Mouse (Mus musculus) ES-Bruce4 (cell line): Measurements from ENCODE around the gene Rab11fip3. TPM values are rescaled to one million over a fixed set of nuclear protein-coding genes. Genes with fewer than 3 reads are reported as not detected.
A peak's percentile ranks its signal among the peaks of the same experiment; 100 is the strongest.

Experiments
- H3K27ac ChIP-seq: 2 replicates; pipeline ENCODE4 v1.5.1; 2012; ENCODE audit warnings: low read length, inconsistent platforms; ENCODE audit not compliant: insufficient read depth
- H3K27me3 ChIP-seq: 2 replicates; pipeline ENCODE4 v1.6.1; 2012; ENCODE audit warnings: mild to moderate bottlenecking, low read length, inconsistent platforms; ENCODE audit not compliant: control insufficient read depth, poor library complexity, insufficient read depth, severe bottlenecking
- H3K36me3 ChIP-seq: 2 replicates; pipeline ENCODE4 v1.6.1; 2012; ENCODE audit warnings: inconsistent platforms, mild to moderate bottlenecking, low read length, moderate library complexity; ENCODE audit not compliant: control insufficient read depth, poor library complexity, insufficient read depth, severe bottlenecking
- H3K4me1 ChIP-seq: one replicate; pipeline ENCODE4 v1.8.1; 2011; ENCODE audit warnings: low read length; ENCODE audit not compliant: control insufficient read depth, insufficient read depth
- H3K4me3 ChIP-seq: 2 replicates; pipeline ENCODE4 v1.5.1; 2011; ENCODE audit warnings: low read depth, mild to moderate bottlenecking, low read length
- H3K9ac ChIP-seq: 2 replicates; pipeline ENCODE4 v1.6.1; 2012; ENCODE audit warnings: low read depth, mild to moderate bottlenecking, inconsistent platforms; ENCODE audit not compliant: poor library complexity, severe bottlenecking
- H3K9me3 ChIP-seq: replicated peaks from 2 replicates; pipeline ENCODE4 v1.6.1; 2012; ENCODE audit warnings: mild to moderate bottlenecking, low read length, inconsistent platforms; ENCODE audit not compliant: control insufficient read depth, poor library complexity, insufficient read depth, severe bottlenecking
- CTCF ChIP-seq: IDR thresholded peaks from one replicate; pipeline ENCODE4 v1.8.1; 2011; ENCODE audit warnings: low read depth, low read length
- EP300 ChIP-seq: IDR thresholded peaks from 2 replicates; pipeline ENCODE4 v1.6.1; 2011; ENCODE audit warnings: low read depth, low read length; ENCODE audit not compliant: insufficient read depth
- POLR2A ChIP-seq: IDR thresholded peaks from one replicate; pipeline ENCODE4 v1.8.1; 2011; ENCODE audit warnings: low read length; ENCODE audit not compliant: insufficient read depth
- polyA plus RNA-seq: library from polyadenylated mRNA; stranded (reverse); fragments of >200 nt; gene quantifications from 2 replicates; pipeline ENCODE4 v1.2.4, GENCODE M21; 2011; ENCODE audit warnings: low read depth; ENCODE audit not compliant: missing spikeins, insufficient read depth, insufficient read length

Gene Rab11fip3
- polyA plus RNA-seq, 1 experiment = 27.5 TPM

DNA sequence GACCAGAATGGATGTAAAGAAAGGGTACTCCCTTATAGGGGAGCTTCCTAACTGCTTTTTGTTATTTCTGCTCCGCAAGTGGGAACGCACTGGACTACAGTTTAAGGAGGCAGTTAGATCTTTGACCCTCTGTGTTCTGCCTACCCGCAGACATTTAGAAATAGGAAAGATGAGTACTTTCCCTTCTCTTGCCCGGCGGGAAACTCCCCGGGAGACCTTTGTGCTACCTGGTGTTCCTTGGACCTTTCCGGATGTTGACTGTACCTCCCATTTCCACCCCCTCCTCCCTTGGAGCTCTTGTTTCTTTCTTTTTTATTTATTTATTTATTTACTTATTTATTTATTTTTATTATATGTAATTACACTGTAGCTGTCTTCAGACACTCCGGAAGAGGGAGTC is 44.7 kb upstream of the Rab11fip3 start:
- H3K9ac ChIP-seq = peak overlapping the region; percentile 67
- TF ChIP-seq POLR2A = no peak
- TF ChIP-seq EP300 = no peak
- no peak for TF ChIP-seq CTCF
- H3K27me3 ChIP-seq = no peaks in the 10 kb centered on the region
- peaks cover 7% of the 10 kb centered on the region for H3K4me1 ChIP-seq
- H3K36me3 ChIP-seq = no peaks in the 10 kb centered on the region
- peak overlapping the region; percentile 85 for H3K4me3 ChIP-seq
- H3K27ac ChIP-seq = peak overlapping the region; percentile 55
- no peaks in the 10 kb centered on the region for H3K9me3 ChIP-seq

- TF ChIP-seq EP300 = peak; percentile 19; the same call in 1 of the 2 replicates
- no peak for TF ChIP-seq POLR2A
- peak; percentile 19 for TF ChIP-seq CTCF
- Histone ChIP-seq H3K36me3 (no peaks in the 10 kb centered on the region), H3K27me3 (no peaks in the 10 kb centered on the region), H3K4me3 (peak within 1 kb of the TSS; percentile 85), H3K9ac (peak within 1 kb of the TSS; percentile 67), H3K9me3 (no peaks in the 10 kb centered on the region), H3K27ac (peak within 1 kb of the TSS; percentile 55), H3K4me1 (peaks cover 7% of the 10 kb centered on the region)
These were observed 44.0 kb upstream of the Rab11fip3 start, which contains the start of gene Tmem8 for GRCm38 (mm10) chr17:26113181-26113948. Gene Tmem8 (plus strand): TSS chr17:26113299.

DNA sequence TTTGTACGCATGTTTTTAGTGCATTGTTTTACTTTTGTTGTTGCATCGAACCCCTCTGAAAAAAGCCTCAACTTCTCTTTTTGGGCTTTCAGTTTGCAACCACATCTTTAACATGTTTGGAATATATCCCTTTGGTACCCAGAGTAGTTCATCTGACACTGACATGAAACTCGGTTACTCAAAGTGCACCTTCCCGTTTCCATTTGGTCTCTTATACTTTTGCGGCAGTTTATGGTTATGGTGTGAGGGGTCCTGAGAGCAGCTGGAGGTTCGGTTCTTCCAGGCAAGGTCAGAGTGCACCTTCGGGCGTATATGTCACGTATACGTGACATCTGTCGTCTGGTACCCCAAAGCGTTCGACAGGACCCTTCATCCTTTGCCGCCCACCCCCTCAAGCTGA is 43.4 kb upstream of the Rab11fip3 start:
- no peaks in the 10 kb centered on the region for H3K27me3 ChIP-seq
- H3K36me3 ChIP-seq = no peaks in the 10 kb centered on the region
- no peak for TF ChIP-seq CTCF
- TF ChIP-seq EP300 = no peak
- H3K4me3 ChIP-seq = peak overlapping the region; percentile 85
- peaks cover 7% of the 10 kb centered on the region for H3K4me1 ChIP-seq
- H3K9me3 ChIP-seq = no peaks in the 10 kb centered on the region
- no peak overlapping the region for H3K9ac ChIP-seq
- peak overlapping the region; percentile 1; the same call in 1 of the 2 replicates for H3K27ac ChIP-seq

DNA sequence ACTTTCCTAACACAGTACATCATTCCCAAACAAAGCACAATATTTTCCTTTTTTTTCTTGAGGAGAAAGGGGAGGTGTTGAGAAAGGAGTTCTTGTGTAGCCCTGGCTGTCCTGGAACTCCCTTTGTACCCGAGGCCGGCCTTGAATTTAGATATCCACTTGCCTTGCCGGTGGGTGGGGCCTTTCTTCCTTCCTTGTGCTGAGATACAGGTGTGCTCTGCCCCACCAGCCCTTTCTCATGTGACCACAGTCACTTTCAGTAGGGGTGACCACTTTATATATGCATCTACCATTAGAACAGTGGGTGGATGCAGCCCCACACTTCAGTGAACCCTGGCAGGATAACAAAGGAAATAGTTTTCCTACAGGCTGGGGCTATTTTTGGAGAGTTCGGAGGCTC is 42.4 kb upstream of the Rab11fip3 start:
- H3K36me3 ChIP-seq = no peaks in the 10 kb centered on the region
- TF ChIP-seq POLR2A (no peak), EP300 (0 out of 2 replicates have a peak, but pooled peaks have one; percentile 13), CTCF (no peak)
- H3K4me1 ChIP-seq = peaks cover 4% of the 10 kb centered on the region
- no peak overlapping the region for H3K4me3 ChIP-seq
- H3K9me3 ChIP-seq = no peaks in the 10 kb centered on the region
- H3K9ac ChIP-seq = no peak overlapping the region
- no peaks in the 10 kb centered on the region for H3K27me3 ChIP-seq
- peak overlapping the region; percentile 86 for H3K27ac ChIP-seq

DNA sequence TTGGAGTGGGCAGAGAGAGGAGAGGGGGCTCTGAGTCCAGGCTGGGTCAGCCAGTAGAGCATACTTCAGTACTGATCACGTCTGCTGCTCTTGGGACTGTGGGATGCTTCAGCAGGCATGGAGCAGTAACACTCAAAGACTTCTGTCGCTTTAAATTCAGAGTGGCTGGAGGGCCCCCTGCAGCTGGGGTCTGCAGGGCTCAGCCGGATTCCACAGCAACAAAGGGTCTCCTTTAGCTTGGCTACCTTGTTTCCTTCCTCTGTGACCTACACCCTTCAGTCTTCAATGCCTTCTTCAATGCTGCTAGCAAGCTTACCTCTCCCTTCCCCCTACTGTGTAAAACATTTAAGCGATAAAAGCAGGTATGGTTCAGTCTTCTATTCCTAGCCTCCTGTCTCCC is 41.7 kb upstream of the Rab11fip3 start:
- Histone ChIP-seq H3K4me1 (peaks cover 4% of the 10 kb centered on the region), H3K36me3 (no peaks in the 10 kb centered on the region), H3K4me3 (no peak overlapping the region), H3K27ac (peak overlapping the region; percentile 86), H3K9ac (no peak overlapping the region), H3K9me3 (no peaks in the 10 kb centered on the region), H3K27me3 (no peaks in the 10 kb centered on the region)
- no peak for TF ChIP-seq CTCF
- TF ChIP-seq EP300 = peak; percentile 85; the same call in 1 of the 2 replicates

- Histone ChIP-seq H3K27me3 (no peaks in the 10 kb centered on the region), H3K36me3 (no peaks in the 10 kb centered on the region), H3K4me3 (no peak overlapping the region), H3K27ac (peak overlapping the region; percentile 86), H3K4me1 (peaks cover 2% of the 10 kb centered on the region), H3K9me3 (no peaks in the 10 kb centered on the region), H3K9ac (no peak overlapping the region)
- TF ChIP-seq CTCF = no peak
- TF ChIP-seq EP300 = no peak
- no peak for TF ChIP-seq POLR2A
These were observed 40.8 kb upstream of the Rab11fip3 start for GRCm38 (mm10) chr17:26110156-26110555.
